Mouse (Mus musculus) neural tube, embryonic 10.5 days (tissue): Measurements from ENCODE around the gene Nid1.
"Not testable (repeated sequence)": the region's sequence is repeated elsewhere in the genome, so short reads cannot be mapped to it uniquely, and the experiment has no call there.

Source experiments
- DNase-seq: peaks from one replicate; pipeline ENCODE4 v3.0.0-alpha.2; 2017; ENCODE audit warnings: low spot score; ENCODE audit errors: extremely low spot score

Nid1 gene

GRCm38 (mm10) chr13:13437460-13438015 is at the start of gene Nid1:
TSS of gene Nid1 (plus strand) at chr13:13437551.
- peak; percentile 15 for DNase-seq

DNA sequence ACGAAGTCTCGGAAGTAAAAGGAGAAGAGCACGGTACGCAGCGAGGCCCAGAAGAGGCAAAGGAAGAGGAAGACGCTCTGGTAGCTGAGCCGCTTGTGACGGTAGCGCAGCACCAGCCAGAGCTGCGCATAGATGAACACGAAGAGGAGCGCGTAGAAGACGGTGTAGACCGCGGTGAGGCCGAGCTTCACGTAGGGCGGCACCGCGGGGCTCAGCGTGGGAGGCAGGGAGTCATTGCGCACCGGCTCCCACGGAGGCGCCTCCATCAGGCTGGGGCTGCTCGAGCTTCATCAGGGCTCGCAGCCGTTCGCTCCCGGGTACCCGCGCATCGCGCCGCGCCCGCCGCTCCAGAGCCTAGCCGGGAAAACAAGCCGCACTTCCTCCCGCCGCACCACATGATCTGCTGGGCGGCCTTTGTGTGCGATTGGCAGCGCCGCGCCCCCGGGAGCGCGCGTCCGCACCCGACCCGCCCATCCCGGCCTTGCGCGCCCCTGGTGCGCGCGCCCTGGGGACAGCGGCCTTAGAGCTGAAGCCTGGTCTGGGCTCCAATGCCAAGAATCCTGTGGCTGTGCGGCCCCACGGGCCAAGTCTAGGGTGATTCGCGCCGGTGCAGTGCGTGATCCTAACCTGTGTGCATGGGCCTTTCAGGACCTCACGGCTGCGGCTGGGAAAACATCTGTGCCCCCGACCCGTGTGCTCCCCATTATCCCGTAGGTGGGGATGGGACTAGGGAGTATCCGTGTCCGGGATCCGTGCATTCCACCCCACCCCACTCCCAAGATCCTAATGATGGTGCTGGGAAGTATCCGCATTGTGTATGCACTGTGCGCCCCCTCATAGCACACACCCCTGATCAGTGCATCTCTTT is 43.9 kb upstream of the Nid1 start, which contains the start of gene Gpr137b:
TSS of gene Gpr137b (minus strand) at position 787 of the 868 bp plus-strand sequence.
- peak; percentile 62 for DNase-seq

DNA sequence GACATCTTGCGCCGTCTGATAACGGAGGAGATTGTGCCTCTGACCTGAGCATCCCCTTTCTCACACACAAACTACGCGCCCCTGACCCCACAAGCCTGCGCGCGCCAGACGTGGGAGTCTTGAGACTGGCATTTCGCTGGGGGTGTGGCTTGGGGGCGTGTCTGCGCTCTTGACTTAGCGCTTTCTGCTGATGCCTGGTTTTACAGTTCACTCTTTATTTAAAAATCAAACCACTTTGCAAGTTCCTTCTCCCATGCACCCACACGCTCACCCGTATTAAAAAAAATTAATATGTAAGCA is 43.3 kb upstream of the Nid1 start:
- peak; percentile 52 for DNase-seq

DNA sequence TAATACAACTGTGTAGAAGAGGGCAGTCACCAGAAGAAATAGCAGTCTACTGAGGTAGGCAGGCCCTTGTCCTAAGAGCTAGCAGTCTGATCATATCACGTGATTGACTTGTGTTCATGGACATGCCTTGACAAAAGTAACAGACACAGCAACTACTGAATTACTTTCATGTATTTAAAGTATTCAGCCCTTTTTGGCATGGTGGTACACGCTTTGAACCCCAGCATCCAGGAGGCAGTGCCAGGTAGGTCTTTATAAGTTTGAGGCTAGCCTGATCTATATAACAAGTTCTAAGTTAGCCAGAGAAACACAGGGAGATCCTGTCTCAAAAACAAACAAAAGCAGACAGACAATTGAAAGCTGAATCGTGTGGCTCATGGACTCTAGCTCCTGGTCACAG is 36.5 kb upstream of the Nid1 start:
- DNase-seq: not testable (repeated sequence)

GRCm38 (mm10) chr13:13402818-13403217 is 34.5 kb upstream of the Nid1 start:
- DNase-seq: not testable (repeated sequence)

GRCm38 (mm10) chr13:13403366-13403765 is 34.0 kb upstream of the Nid1 start:
- DNase-seq: not testable (repeated sequence)

- DNase-seq: not testable (repeated sequence)
These were observed 33.5 kb upstream of the Nid1 start for GRCm38 (mm10) chr13:13403839-13404238.

DNA sequence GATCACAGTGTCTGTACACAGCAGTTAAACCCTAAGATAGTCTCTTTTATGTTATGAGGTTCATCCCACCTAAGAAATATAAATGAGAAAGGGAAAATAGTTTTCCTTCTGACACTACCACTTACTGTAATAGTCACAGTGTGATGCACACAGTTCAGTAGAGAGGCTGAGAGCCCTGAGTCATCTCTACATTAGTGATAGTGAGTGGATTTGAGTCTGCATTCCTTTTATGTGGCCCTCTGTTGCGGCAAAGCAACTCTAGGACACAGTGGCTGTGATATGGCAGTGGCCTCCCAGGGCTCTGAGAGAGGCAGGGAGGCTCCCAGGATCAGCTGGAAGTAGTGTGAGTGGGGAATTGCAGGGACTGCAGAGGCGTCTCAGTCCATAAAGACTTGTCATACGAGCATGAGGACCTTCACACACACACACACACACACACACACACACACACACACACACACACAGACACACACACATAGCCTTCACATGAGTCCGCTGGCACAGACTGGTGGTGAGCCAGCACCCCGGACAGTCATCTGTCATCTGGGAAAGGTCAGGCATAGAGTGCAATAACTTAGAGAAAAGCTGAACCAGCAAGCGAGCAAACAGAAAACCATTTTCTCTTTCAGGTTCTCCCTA is 32.7 kb upstream of the Nid1 start:
- DNase-seq: not testable (repeated sequence)

DNA sequence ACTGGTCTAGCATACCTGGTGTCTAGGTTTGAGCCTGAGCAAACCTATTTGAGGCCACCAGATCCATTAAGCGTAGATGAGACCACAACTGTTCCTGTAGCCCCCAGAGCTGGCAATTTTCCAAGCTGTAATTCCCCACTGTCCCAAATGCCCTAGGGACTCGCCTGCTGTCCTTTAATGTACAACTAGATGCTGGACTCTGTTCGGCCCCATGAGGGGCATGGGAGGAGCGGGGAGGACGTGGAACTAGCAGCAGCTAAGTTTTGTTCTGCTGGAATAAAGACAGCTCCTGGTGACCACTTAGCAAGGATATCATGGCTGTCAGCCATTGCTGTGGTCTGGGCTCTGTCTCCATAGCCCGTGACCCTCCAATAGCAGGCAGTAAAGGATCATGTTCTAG is 31.8 kb upstream of the Nid1 start:
- not testable (repeated sequence) for DNase-seq

DNA sequence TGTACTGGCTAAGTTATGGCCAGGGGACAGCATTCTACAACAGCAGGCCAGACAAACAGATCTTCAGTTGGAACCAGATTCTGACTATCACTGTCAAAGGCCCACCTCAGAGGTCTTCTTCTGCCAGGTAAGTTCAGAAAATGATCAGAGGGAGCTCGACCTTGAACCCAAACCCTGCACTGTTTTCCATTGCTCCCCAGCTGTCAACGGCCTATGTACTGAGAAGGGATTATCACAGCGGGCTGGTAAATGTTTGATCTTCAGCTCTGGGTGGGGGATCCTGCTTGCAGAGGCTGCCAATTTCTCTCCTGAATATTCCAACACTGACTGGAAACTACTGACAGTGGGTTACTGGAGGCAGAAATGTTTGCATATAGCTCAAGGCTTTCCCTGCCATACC is 23.1 kb upstream of the Nid1 start:
- DNase-seq: no peak

- DNase-seq: peak; percentile 40
These were observed 22.0 kb upstream of the Nid1 start for GRCm38 (mm10) chr13:13415120-13416006.

- not testable (repeated sequence) for DNase-seq
These were observed 21.4 kb upstream of the Nid1 start for GRCm38 (mm10) chr13:13416007-13416337.

- DNase-seq: not testable (repeated sequence)
These were observed 18.5 kb upstream of the Nid1 start for GRCm38 (mm10) chr13:13418859-13419258.

DNA sequence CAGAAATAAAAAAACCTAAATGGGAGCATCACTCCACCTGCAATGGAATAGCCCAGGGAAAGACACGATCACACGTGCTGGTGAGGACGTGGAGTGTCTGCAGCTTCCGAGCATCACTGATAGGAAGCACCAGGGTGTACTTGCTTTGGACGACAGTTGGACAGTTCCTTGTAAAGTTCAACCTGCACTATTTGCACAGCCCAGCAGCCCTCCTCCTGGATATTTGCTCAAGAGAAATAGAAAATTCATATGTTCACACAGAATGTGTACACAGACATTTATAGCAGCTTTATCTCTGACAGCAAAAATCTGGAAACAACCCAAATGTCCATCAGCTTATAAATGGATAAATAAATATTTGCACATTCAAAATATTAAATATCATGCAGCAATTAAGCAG is 14.1 kb upstream of the Nid1 start:
- DNase-seq: not testable (repeated sequence)

GRCm38 (mm10) chr13:13436161-13436560 is 1.2 kb upstream of the Nid1 start:
- not testable (repeated sequence) for DNase-seq

- peak; percentile 20 for DNase-seq
These were observed 982 bp downstream of the Nid1 start for GRCm38 (mm10) chr13:13438112-13438953.

GRCm38 (mm10) chr13:13445601-13446000 is 8.2 kb downstream of the Nid1 start:
- not testable (repeated sequence) for DNase-seq

DNA sequence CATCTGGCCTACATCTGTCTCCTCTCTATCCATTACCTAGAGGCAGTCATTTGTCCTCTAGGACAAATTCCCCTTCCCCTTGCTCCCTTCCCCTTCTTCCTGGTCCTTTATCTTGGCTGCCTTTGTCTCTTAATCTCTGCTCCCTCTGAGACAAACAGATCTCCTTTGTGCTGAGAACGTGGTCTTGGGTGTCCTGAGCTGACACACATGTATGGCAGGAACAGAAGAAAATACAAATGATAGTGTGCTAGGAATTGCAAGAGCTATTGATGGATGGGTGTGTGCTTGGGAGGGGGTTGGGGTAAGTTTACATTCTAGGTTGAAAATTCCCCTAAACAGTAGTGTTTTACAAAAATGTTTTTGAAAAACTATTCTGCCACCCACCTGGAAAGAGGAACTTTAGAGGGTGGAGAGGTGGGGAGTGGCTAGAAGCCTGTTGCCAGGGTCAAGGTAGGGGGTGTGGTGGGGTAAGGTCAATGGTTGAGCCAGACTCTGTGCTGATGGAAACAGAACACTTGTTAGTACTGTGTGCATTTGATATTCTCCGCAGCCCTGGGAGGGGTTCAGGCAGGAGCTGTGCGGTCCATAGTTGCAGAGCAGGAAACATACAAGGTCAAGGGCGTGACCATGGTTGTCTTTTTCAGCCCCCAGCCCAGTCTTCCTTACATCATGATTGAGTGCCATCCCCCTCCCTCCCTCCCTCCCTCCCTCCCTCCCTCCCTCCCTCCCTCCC is 9.5 kb downstream of the Nid1 start:
- not testable (repeated sequence) for DNase-seq

- not testable (repeated sequence) for DNase-seq
These were observed 12.6 kb downstream of the Nid1 start for GRCm38 (mm10) chr13:13449981-13450380.

GRCm38 (mm10) chr13:13450931-13451330 is 13.6 kb downstream of the Nid1 start:
- DNase-seq: not testable (repeated sequence)
